Mouse (Mus musculus) right cerebral cortex, postnatal 10 days (tissue): ENCODE data around the gene Ahcyl2.

ENCODE experiments used
- DNase-seq, 2 experiments: peaks; one replicate each; pipeline ENCODE4 v3.0.0; 2021; ENCODE audit warnings: low spot score in 2 of 2

The Ahcyl2 gene

GRCm38 (mm10) chr6:29853213-29853899 lies 85.5 kb downstream of the Ahcyl2 start:
- DNase-seq = peak; percentile 72 to 88

GRCm38 (mm10) chr6:29853900-29854390 lies 86.1 kb downstream of the Ahcyl2 start:
- no peak for DNase-seq

- no peak for DNase-seq
These were observed 90.8 kb downstream of the Ahcyl2 start for GRCm38 (mm10) chr6:29858619-29859018.

- no peak for DNase-seq
These were observed 91.5 kb downstream of the Ahcyl2 start for GRCm38 (mm10) chr6:29859344-29859743.

GRCm38 (mm10) chr6:29860238-29860637 lies 92.4 kb downstream of the Ahcyl2 start:
- DNase-seq = no peak

- no peak for DNase-seq
These were observed 97.1 kb downstream of the Ahcyl2 start for GRCm38 (mm10) chr6:29864926-29865325.

- DNase-seq = no peak
These were observed 99.3 kb downstream of the Ahcyl2 start for GRCm38 (mm10) chr6:29866935-29867724.

- DNase-seq = no peak
These were observed 100.6 kb downstream of the Ahcyl2 start for GRCm38 (mm10) chr6:29868341-29868895.

GRCm38 (mm10) chr6:29873654-29874053 lies 105.8 kb downstream of the Ahcyl2 start:
- no peak for DNase-seq

- DNase-seq = no peak
These were observed 107.8 kb downstream of the Ahcyl2 start for GRCm38 (mm10) chr6:29875576-29875975.

GRCm38 (mm10) chr6:29876782-29877181 lies 109.0 kb downstream of the Ahcyl2 start:
- no peak for DNase-seq

- DNase-seq = no peak
These were observed 111.8 kb downstream of the Ahcyl2 start for GRCm38 (mm10) chr6:29879579-29879978.

GRCm38 (mm10) chr6:29880796-29881195 lies 113.0 kb downstream of the Ahcyl2 start:
- DNase-seq = no peak

GRCm38 (mm10) chr6:29881936-29882335 lies 114.1 kb downstream of the Ahcyl2 start:
- no peak for DNase-seq

- no peak for DNase-seq
These were observed 115.1 kb downstream of the Ahcyl2 start for GRCm38 (mm10) chr6:29882870-29883269.

GRCm38 (mm10) chr6:29891151-29891550 lies 123.3 kb downstream of the Ahcyl2 start:
- peak; percentile 39 to 52 for DNase-seq

- no peak for DNase-seq
These were observed 129.2 kb downstream of the Ahcyl2 start for GRCm38 (mm10) chr6:29896976-29897375.

GRCm38 (mm10) chr6:29901450-29901849 lies 133.6 kb downstream of the Ahcyl2 start:
- no peak for DNase-seq

GRCm38 (mm10) chr6:29902256-29902655 lies 134.4 kb downstream of the Ahcyl2 start:
- DNase-seq = no peak

GRCm38 (mm10) chr6:29903343-29903914 lies 135.6 kb downstream of the Ahcyl2 start:
- DNase-seq = peak in 1 of 2 experiments; percentile 42

- no peak for DNase-seq
These were observed 136.5 kb downstream of the Ahcyl2 start for GRCm38 (mm10) chr6:29904281-29904680.

- no peak for DNase-seq
These were observed 142.8 kb downstream of the Ahcyl2 start for GRCm38 (mm10) chr6:29910631-29911030.
